Mouse (Mus musculus) c-Kit-positive CD71-positive TER-119-negative erythroid progenitor cells, embryonic 14.5 days (primary cell): ENCODE data around the gene Spdef.

Source experiments
- DNase-seq: peaks from one replicate; pipeline ENCODE4 v3.0.0-alpha.2; 2013; ENCODE audit warnings: low read depth

Spdef gene

DNA sequence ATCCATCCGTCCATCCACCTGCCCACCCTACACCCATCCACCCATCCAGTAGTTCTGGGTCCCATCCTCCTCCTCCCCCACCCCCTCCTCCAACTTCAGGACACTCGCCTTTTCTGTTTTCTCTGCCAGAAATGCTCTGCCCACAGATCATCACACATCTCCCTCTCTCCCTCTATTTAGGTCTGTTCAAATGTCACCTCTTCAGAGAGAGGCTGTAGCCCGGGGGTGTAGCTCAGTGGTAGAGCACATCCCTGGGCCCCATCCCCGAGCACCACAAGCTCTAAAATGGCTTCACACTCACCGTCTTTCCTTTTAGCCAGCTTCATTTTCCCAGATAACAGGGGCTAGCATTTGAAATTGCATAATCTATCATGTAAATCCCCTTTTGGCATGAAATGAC, 51.0 kb downstream of the Spdef start:
- DNase-seq = no peak

DNA sequence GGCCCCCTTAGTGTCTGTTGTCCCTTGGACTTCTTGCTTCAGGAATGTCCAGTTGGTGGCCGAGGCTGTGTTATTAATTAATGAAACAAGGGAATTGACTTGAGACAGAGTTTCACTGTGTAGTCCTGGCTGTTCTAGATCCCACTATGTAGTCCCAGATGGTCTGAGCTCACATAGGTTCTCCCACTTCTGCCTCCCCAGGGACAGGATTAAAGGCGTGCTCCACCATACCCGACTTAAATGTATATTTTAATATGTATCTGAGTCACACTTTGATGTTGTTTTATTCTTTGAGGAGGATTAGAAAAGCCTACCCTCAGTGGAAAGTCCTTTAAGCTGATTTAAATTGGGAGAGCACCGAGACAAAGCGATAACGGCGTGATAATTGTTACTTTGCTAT, 52.5 kb downstream of the Spdef start:
- DNase-seq = no peak

DNA sequence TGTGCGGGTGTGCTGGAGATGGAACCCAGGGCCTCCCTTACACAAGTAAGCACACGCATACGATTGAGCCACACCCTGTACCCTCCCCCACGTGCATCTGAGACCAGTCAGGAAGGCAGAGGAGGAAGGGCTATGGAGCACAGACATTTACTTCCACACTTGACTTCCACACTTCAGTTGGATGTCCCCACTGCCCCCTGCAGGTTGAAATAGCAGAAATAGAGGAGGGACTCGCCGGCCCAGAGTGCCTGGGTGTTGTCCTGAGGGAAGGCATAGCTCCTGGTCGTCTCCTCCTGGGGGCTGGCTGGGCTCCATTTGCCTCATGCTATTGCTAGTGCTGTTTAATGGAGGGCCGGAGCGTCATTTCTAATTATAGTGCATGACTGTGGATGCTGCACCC, 53.3 kb downstream of the Spdef start:
- DNase-seq = no peak

DNA sequence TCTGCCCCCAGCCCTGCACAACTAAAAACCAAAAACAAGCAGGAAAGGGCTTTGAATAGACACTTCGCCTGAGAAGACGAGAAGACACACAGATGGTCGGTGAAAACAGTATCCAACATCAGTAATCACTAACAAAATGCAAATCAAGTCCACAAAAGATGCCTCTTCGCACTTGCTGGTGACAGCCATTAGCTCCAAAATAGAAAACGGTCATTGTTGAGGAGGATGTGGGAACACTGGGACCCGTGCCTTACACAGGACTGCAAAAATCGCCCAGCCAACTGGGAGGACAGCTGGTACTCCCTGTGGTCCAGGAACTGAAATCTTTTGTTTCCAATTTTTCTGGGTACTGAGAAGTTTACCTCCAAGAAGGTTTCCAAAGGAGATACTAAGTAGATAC, 54.8 kb downstream of the Spdef start:
- no peak for DNase-seq

DNA sequence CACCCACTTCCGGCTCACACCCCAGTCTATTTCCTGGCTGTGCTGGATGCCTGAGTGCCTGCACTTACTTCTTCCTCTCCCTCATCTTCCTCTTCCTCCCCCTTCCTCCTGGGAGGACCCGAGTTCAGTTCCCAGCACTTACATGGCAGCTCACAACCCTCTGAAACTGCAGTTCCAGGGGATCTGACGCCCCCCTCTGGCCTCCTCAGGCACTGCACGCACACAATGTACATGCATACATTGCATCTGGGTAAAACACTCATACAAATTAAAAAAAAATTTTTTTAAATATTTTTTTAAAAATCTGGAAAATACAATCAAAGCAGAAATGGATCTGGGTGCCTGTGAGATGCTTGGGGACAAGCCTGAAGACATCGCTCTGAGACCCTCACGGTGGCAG, 57.0 kb downstream of the Spdef start:
- DNase-seq = no peak
